Mouse (Mus musculus) heart, adult 9 months (tissue): ENCODE measurements around the gene Brat1.
A peak's percentile ranks its signal among the peaks of the same experiment; 100 is the strongest.

ENCODE experiments used
- DNase-seq, 2 experiments: peaks; one replicate each; pipeline ENCODE4 v3.0.0; 2022; ENCODE audit warnings: low spot score in 2 of 2

Brat1 gene

GRCm38 (mm10) chr5:140702103-140702513, 2.7 kb upstream of the Brat1 start, which contains the start of gene Iqce:
TSS of gene Iqce (minus strand) at chr5:140702378.
- peak; percentile 90 to 92 for DNase-seq

GRCm38 (mm10) chr5:140702618-140703175, 2.1 kb upstream of the Brat1 start:
- DNase-seq, result peak; percentile 12 to 23

GRCm38 (mm10) chr5:140703480-140704377, 1.1 kb upstream of the Brat1 start:
- DNase-seq, result no peak

- DNase-seq, result peak in 1 of 2 experiments; percentile 18
Observed at GRCm38 (mm10) chr5:140705501-140706171, 825 bp downstream of the Brat1 start.

- no peak for DNase-seq
Observed at GRCm38 (mm10) chr5:140710315-140710714, 5.5 kb downstream of the Brat1 start.

- DNase-seq, result no peak
Observed at GRCm38 (mm10) chr5:140711040-140711439, 6.2 kb downstream of the Brat1 start.

- DNase-seq, result no peak
Observed at GRCm38 (mm10) chr5:140720773-140721172, 16.0 kb downstream of the Brat1 start.

- DNase-seq, result no peak
Observed at GRCm38 (mm10) chr5:140722121-140722520, 17.3 kb downstream of the Brat1 start.

- DNase-seq, result no peak
Observed at GRCm38 (mm10) chr5:140723822-140724221, 19.0 kb downstream of the Brat1 start, which contains the start of gene Amz1. TSS of gene Amz1 (plus strand) at chr5:140724127.

GRCm38 (mm10) chr5:140726062-140726839, 21.4 kb downstream of the Brat1 start:
- DNase-seq, result no peak

- no peak for DNase-seq
Observed at GRCm38 (mm10) chr5:140726946-140727740, 22.3 kb downstream of the Brat1 start.

- no peak for DNase-seq
Observed at GRCm38 (mm10) chr5:140731040-140731797, 26.4 kb downstream of the Brat1 start.

GRCm38 (mm10) chr5:140732195-140732594, 27.4 kb downstream of the Brat1 start:
- DNase-seq, result no peak

GRCm38 (mm10) chr5:140733336-140733735, 28.5 kb downstream of the Brat1 start:
- DNase-seq, result no peak

GRCm38 (mm10) chr5:140735297-140735696, 30.5 kb downstream of the Brat1 start:
- DNase-seq, result peak in 1 of 2 experiments; percentile 36

GRCm38 (mm10) chr5:140736166-140736565, 31.4 kb downstream of the Brat1 start:
- DNase-seq, result no peak

- no peak for DNase-seq
Observed at GRCm38 (mm10) chr5:140739813-140740212, 35.0 kb downstream of the Brat1 start.

- peak in 1 of 2 experiments; percentile 52 for DNase-seq
Observed at GRCm38 (mm10) chr5:140741040-140741439, 36.2 kb downstream of the Brat1 start.

- no peak for DNase-seq
Observed at GRCm38 (mm10) chr5:140741877-140742276, 37.1 kb downstream of the Brat1 start.

GRCm38 (mm10) chr5:140743706-140744131, 38.9 kb downstream of the Brat1 start:
- no peak for DNase-seq
